Mouse (Mus musculus): ENCODE results near the gene Calcrl. TPM values are rescaled to one million over a fixed set of nuclear protein-coding genes. Genes with fewer than 3 reads are reported as not detected.

Calcrl gene
- polyA plus RNA-seq (2017; shearing (Covaris generic)): 10 to 100 TPM; 24.9 to 26.1 TPM

DNA sequence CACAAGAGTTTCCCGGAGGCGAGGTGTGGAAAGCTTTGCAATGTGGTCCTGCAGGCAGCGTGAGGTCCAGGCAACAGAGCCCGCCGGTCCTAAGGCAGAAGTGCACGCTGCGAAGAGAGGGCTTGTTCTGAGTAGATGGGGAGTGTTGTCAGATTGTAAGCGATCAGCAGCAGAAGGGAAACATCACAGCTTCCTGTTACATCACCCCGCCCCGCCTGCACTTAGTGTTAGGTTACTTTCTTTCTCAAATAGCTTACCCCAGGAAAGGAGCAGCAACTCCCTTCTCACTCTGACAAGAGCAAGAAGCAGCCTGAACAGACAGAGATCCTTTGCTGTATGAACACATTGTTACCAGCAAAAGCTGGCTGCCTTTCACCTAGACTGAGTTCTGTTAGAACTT is at the start of gene Calcrl:
Gene Calcrl (minus strand): TSS at position 274 of the 400 bp plus-strand sequence.
- ATAC-seq: peak; percentile 97

- ATAC-seq: no peak
Observed at GRCm38 (mm10) chr2:84474651-84475050, 49.4 kb upstream of the Calcrl start.

GRCm38 (mm10) chr2:84473941-84474530 is 48.8 kb upstream of the Calcrl start:
- ATAC-seq: no peak

GRCm38 (mm10) chr2:84467391-84467790 is 42.2 kb upstream of the Calcrl start:
- no peak for ATAC-seq

- ATAC-seq: no peak
Observed at GRCm38 (mm10) chr2:84464956-84465355, 39.7 kb upstream of the Calcrl start.

- no peak for ATAC-seq
Observed at GRCm38 (mm10) chr2:84462411-84462810, 37.2 kb upstream of the Calcrl start.

- ATAC-seq: no peak
Observed at GRCm38 (mm10) chr2:84459651-84460177, 34.5 kb upstream of the Calcrl start.

DNA sequence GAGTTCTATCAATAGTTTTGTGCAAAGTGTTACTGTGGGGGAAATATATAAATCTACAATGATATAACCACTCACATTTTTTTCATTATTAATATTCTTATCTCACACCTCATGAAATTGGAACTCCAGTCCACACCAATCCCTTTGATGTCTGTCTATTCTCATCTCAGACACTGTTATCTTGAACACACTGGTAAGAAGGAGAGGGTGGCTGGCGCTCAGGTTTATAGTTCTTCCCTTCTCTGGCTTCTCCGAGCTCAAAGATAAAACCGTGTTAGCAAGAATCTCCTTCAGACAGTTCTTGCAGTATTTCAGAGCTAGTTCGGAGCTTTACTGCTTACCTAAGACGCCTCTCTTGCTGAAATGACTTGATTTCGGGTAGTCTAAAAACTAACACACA is 32.0 kb upstream of the Calcrl start:
- no peak for ATAC-seq

DNA sequence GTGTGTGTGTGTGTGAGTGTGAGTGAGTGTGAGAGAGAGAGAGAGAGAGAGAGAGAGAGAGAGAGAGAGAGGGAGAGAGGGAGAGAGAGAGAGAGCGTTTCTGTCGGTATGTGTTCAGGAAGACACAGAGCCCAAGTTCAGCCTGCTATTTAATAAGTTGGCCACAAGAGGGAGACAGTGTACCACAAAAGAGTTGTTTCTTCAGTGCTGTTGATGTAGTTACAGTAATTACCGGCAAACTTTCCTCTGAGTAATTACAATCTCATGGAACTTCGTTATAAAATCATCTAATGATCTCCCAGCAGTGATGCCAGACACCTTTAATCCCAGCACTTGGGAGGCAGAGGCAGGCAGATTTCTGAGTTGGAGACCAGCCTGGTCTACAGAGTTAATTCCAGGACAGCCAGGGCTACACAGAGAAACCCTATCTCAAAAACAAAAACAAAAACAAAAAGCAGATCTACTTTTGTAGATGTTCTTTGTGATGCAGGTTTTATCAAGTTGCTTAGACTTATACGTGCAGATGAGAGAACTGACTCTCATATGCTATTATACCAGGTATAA is 30.1 kb upstream of the Calcrl start:
- ATAC-seq: peak; percentile 90

GRCm38 (mm10) chr2:84454551-84455235 is 29.5 kb upstream of the Calcrl start:
- ATAC-seq: peak; percentile 30

- ATAC-seq: peak; percentile 75
Observed at GRCm38 (mm10) chr2:84454051-84454450, 28.8 kb upstream of the Calcrl start.

DNA sequence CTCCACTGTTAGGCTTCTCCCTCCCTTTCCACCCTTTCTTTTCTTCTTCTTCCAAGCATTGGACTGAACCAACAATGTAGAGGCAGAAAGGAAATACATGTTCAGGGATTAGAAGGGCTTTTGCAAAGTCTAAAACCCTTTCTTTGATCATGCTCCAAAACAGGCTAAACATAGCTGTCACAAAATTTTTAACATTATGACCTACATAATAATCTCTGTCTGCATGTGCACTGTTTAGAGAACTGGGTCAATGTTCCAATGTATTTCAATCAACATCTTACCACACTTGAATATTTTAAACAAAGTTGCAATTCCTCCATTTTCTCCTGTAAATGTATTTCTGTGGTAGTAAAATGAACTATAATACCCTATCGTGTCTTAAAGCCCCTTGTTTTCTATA is 20.3 kb upstream of the Calcrl start:
- ATAC-seq: no peak

GRCm38 (mm10) chr2:84441940-84442339 is 16.7 kb upstream of the Calcrl start:
- no peak for ATAC-seq

GRCm38 (mm10) chr2:84429724-84430123 is 4.5 kb upstream of the Calcrl start:
- peak; percentile 55 for ATAC-seq

GRCm38 (mm10) chr2:84428836-84429235 is 3.6 kb upstream of the Calcrl start:
- ATAC-seq: no peak

DNA sequence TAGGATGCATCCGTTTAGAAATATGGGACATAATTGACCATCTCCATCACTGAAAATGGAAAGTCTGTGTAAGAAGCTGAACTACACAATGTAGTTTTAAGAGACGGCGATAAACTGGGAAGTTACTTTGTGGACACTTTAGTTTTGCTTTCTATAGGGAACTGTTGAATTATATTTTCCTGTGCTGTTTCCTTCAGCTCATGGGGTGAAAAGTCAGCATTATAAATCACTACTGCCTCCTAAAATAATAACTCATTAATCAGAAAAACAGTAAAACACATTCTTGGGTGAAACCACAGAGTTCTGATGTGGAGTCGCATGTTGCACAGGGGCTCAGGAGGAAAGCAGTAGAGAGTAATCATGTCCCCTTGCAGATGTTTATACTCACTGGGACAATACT is 1.3 kb upstream of the Calcrl start:
- no peak for ATAC-seq

DNA sequence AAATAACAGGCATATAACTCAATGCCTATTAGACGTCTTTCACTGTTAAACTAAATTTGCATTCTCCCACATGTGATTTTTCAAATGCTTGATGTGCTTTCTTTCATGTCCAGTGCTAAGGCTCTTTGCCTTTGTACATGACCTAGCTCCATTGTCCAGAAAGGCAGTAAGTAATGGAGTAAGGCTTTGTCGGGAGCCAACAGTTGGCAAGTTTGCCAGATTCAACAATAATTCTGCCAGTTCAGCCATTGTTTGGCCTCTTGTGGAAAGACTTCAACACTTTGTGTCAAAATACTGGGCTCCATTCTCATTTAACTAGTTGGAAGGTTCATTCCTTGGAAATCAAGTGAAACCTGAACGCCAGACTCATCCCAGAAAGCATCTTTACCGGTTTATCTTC is 8.7 kb downstream of the Calcrl start:
- ATAC-seq: no peak

DNA sequence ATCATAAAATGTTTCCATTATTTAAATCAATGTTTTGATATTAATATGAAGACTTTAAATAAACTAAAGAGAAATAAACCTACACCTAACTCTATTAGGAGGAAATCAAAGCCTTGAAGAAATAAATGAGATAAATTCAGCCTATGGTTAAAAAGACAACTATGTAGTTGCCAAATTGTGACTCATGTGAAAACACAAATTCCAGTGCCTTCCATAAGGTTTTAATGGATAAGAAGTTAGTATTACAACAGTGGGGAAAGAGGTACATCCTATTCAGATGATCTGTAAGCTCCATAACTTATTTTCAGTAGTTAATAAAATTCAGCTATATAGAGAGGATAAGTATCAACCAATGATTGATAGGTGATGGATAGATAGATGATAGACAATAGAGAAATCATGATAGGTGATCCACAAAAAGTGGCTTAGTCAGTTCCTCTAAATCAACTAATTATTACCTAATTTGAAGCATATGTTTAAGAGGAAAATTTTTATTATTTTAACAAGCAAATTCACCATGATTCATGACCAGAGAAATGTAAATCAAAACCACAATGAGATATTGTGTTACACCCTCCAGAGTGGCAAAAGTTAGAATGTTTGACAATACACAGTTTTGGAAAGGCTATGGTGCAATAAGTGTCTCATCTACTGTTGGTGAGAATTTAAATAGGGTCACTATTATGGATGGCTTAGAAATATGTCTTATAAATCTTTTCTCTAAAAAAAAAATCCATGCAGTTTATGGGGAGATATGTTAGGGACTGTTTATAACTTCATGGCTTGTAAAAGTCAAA is 15.2 kb downstream of the Calcrl start:
- no peak for ATAC-seq

- no peak for ATAC-seq
Observed at GRCm38 (mm10) chr2:84404834-84405233, 20.4 kb downstream of the Calcrl start.

DNA sequence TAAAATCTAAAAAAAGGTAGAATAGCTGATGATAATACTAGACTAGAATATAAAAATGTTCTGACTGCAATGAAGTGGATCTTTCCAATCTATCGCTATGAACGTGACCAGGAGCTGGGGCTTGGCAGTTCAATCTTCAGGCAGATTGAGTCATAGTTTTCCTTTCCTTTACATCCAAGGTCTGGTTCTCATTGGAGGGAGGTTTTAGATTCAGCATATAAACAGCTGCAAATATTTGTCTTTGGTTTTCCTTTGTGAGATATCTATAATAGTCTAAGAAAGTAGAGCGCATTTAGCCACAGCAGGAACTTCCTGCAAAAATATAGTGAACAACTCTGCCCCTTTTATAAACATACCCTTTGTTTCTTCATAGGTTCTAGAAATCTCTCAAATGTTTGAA is 22.5 kb downstream of the Calcrl start:
- ATAC-seq: no peak

- no peak for ATAC-seq
Observed at GRCm38 (mm10) chr2:84396557-84396956, 28.7 kb downstream of the Calcrl start.

GRCm38 (mm10) chr2:84393236-84393635 is 32.0 kb downstream of the Calcrl start:
- no peak for ATAC-seq

GRCm38 (mm10) chr2:84389075-84389474 is 36.1 kb downstream of the Calcrl start:
- ATAC-seq: no peak

Measured in activated CD4-positive, CD25-positive, alpha-beta regulatory T cell, adult 4 months (primary cell).